Mouse (Mus musculus): ENCODE data around the gene Cbwd1.

Cbwd1 gene

DNA sequence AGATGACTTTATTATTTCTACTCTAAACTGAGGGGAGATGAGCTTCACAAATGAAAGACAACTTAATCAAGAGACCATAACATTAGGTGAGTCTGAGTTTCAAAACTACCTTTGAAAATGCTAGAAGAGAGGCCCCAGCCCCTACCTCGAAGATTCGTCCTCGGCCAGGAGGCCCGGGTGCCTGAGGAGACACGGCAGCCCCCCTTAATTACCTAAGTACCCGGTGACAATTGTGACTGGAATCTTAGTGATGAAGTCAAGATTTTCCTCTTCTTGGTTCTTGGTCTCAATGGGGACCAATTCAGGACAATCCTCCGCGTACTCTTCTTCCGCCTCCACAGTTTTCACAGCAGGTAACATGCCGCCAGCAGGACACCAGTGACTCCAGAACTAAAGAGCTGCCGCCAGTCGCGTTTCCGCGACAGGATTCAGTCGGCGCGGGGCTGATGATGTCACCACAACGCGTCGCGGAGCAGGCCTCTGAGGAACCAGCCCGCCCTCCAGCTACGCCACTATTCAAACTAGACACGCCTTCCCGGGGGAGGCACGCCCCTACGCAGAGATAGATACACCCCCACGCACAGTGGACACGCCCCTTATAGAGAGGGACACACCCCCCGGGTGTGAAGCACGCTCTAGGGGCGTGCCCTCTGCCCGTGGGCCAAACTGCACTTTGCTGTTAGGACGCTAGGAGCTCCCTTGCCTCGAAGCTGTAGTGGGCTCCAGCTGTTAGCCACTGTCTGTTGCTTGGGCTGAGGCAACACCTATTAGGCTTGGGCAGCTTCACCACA, at the start of gene Cbwd1:
Gene Cbwd1 (minus strand): TSS at position 439 of the 791 bp plus-strand sequence.
- DNase-seq: peak; percentile 98

DNA sequence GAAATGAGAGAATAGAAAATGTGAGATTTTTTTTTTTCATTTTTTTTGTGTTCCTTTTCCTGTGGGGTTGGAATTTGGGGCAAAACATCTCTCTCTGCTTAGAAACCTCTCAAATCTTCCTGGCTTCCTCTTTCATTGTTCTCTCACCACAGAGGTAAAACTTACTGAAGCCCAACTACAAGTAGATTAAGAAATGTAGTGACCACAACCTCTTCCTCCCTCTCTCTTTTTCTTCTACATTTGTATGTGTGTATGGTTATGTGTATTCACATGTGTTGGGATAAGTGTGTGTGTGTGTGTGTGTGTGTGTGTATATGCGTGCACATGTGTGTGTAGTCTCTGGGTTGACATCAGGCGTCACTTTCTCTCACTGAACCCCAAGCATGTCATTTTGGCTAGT, 47.1 kb upstream of the Cbwd1 start:
- DNase-seq: no peak

DNA sequence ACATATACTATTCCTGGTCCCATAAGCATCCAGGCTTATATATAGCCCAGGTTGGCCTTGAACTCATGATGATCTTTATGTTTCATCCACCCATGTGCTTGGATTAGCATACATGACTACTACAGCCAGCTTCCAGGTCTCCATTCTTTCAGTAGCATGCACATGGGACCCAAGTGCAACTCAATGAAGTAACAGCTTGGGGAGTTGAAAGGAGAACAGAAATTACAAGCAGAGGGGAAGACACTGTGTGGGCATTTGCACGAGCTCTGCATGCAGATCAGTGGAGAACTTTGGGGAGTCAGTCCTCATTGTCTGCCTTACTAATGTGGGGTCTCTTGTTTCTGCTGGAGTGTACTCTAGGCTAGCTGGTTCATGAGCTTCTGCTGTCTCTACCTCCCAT, 45.3 kb upstream of the Cbwd1 start:
- DNase-seq: no peak

DNA sequence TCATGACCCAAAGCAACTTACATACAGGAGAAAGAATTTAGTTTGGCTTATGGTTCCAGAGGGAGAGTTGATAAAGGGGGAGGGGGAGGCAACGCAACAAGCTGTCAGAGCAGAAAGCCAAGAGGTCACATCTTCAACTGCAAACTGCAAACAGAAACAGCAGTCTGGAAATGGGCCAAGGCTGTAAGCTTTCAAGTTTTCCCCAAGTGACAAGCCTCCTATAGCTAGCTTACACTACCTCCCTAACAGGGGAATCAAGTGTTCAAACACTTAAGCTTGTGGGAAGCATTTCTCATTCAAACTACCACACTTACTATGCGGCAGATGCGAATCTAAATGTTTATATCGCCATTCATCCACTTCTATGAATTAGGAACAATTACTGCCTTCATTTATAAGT, 42.4 kb upstream of the Cbwd1 start:
- DNase-seq: peak; percentile 48

DNA sequence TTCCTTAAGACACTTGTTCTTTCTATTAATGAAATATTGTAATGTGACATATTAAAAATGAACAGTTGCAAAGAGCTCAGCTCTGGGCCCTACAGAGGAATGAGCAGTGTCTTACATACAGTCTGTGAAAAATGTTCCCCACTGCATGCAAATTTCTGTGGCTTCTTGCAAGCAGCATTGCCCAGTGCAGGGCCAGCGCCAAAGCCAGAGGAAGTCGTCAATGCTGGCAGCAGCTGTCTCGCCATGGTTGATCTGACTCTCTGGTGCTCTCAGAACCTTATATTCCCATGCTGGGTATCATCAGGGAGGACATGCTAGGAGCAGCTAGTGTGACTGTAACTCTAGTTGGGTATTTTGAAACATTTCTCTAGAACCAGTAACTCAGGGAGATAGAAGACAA, 41.4 kb upstream of the Cbwd1 start:
- no peak for DNase-seq

DNA sequence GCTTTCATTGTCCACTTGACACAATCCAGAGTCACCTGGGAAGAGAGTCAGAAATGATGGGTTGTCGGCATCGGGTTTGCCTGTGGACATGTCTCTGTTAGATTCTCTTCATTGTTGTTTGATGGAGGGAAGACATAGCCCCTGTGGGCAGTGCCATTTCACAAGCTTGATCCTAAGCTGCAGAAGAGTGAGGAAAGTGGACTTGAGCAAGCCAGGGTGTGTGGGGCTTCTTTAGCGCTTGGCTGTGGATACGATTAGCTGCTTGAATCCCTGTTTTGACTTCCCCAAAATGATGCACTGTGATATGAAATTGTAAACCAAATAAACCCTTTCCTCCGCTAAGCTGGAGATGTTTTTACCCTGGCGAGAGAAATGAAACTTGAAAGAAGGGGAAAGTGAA, 40.6 kb upstream of the Cbwd1 start:
- DNase-seq: no peak

DNA sequence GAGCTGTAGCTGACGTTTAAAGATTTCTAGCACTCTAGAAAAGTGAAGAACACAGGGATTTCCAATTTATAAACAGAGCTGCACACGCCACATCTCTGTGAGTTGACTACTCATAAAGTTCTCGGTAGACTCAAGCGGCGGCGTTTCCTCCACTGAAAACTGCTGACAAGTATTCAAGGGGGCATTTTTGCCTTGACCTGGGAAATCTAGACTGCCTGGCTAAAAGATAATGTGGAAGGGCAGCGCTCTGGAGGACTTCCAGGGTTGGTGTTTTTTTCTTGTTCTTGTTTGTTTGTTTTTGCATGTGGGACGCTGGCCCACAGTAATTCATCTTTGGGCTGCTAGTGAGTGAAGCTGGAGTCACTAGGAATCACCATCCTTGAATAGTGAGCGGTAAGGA, 38.7 kb upstream of the Cbwd1 start:
- peak; percentile 26 for DNase-seq

DNA sequence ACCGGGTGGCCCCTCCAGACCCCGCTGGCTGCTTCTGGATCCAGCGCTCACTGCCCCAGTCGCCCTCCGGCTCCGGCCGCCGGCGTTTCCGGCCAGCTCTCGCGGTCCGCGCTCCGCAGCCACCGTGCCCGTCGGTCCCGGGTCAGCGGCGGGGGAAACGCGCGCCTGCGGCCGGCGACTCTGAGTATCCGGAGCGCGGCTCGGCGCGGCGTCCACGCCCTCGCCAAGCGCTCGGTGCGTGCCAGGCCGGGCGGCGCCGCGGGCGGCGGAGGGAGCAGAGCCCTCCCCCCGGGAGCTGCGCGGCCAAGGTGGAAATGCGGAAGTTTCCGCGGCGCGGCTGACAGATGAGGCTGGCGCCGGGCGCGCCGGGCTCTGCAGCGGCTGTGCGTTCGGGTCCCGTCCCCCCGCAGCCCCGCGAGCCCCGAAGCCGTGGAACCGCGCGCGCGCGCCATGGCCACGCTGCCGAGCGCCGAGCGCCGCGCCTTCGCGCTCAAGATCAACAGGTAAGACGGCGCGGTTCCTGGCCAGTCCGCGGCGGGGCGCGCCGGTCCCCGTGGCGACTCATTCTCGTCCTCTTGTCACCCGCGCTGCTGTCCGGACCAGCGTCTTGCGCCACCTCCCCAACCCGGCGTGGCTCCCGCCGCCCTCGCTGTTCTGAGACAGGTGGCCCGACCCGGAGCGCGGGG, 37.9 kb upstream of the Cbwd1 start, which contains the start of gene Dock8:
Gene Dock8 (plus strand): TSS at position 334 of the 686 bp plus-strand sequence.
- peak; percentile 83 for DNase-seq

DNA sequence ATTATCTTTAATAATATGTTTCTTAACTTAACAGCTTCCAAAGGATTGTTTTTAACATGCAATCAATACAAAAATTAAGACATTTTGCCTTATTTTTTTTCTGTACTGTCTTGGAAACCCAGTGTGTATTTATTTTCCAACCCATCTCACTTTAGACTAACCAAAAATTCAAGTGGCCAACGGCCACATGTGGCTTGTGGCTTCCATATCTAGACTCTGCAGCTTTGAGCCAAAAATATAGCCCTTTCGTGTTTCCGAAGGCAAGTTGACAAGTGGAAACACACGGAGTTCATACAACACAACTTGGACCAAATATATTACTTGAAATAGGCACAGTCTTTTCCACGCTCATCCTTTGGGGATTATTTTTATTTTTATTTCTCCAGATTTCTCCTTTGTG, 37.2 kb upstream of the Cbwd1 start:
- DNase-seq: no peak

DNA sequence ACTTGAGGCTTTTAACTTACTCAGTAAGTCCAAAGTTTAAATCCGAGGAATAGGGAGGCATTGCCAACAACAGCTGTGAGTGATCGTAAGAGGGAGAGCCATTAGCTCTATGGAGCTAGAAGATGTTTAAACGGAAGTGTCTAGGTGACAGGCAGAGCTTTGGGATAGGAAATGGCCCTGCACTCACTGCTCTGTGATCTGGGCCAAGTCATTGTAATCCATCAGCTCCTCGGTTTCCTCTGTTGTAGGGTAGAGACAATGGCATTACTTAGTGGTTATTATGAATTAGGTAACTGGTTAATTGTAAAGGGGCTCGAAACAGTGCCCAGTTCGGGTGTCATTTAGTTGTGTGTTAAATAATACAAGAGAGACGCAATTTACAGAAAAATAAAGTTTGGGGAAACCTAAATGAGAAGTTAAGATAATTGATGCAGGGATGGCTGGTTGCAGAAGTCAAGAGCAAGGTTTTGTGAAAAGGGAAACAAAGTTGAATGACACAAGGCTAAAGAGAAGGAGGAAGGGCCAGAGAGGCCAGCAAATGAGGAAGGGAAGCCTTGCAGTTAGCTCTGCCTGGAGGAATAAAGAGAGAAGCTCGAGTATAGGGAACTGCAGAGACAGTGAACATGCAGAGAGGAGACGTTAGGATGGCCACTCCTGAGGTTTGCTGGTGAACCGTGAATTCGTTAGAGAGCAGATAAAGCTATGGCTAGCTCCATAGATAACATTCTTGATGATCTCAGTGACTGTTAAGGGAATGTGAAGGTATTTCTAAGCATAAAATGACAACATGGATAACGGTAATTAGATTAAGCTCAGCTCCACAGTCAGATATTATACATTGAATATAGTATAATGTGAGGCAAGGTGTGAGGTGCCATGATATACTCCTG, 35.6 kb upstream of the Cbwd1 start:
- no peak for DNase-seq

DNA sequence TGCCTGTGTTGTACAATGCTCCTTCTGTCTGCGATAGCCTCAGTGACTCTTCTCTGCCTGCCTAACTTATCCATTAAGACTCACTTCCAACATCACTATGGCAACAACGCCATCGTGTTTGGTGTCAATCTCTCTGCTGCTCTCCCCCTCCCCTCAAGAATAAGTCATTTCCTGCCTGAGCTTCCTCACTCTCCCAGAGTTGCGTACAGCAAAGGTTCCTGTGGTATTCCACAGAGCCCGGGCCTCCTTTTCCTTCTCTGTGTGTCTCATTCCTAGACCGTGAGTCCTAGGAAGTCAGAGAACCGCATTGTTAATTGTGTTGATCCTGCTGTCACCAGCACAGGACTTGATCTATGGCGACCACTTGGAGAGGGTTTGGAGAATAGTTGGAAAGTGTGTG, 33.5 kb upstream of the Cbwd1 start:
- no peak for DNase-seq

DNA sequence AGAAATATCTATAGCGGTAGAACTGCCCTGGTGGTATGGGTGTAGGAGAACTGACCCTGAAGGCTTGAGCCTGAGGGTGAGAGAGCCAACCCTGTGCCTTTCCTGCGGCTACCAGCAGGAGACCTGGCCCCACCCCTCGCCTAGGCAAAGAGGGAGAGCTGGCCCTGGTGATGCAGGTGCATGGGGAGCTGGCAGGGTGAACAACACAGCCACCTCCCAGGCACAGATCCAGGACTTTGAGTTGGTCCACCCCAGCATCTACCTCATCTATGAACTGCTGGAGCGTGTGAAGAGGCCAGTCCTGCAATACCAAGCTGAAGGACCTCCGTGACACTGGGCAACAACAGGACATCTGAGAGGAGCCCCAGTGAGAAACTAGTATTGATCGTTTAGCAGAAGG, 32.1 kb upstream of the Cbwd1 start:
- peak; percentile 31 for DNase-seq

DNA sequence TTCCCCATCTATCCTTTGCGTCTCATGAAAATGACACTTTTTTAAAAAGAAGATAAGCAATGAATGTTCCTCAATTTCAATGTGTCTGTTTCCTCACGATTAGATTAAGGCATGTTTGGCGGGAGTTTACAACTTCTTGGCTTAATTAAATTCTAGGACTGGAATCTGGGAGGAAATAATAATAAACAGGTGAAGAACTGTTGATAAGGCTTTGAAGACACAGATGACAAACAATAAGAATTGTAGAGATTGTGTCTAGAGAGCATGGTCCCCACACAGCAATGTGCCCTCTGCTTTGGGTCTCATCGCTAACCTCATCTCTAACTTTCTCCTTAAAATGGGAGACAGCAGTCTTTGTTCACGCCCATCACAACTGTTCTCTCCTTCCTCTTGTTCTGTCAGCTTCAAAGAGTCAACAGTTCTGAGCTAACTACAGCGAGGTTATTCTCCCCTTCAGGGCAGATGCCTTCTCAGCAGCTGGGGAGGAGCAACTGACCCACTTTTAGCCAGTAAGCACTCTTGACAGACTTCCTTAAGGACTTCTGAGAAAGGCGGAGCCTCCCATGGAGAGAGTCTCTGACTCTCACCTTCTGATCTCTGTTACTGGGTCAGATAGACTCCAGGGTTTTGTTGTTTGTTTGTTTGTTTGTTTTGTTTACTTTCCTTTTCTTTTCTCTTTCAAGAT, 28.9 kb upstream of the Cbwd1 start:
- DNase-seq: peak; percentile 70

DNA sequence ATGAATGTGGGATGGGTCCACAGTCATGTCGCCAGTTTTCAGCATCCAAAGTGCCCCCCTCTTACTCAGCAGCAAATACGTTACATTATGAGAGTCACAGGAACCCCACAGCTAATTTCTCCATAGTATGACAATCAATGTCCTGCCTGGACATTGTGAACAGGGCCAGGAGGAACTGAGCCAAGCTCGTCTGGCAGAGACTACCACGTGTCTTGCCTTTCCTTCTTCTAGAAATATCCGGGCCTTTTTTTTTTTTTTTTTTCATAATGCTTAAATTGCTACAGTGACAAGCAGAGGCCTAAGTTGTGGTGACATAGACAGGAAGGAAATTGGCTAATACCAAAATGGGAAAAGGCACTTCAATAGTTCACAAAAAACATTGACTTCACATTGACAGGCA, 27.4 kb upstream of the Cbwd1 start:
- DNase-seq: no peak

DNA sequence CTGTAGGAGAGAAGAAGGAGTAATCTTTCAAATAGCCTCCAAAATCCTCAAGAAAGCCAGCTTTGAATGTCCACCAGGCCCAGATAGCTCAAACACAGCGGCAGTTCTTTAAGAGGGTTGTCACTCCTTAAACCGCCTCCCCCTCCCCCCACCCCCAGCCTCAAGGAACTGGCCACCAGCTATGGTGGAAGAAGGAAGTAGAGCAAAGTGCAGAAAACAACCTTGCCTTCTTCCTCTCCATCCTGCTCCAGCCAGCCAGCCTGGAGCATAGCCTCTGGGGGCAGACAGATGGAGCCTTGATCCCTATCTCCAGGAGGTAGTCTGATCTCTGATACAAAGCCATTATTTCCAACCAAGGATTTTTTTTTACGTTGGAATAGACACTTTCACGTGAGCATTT, 25.9 kb upstream of the Cbwd1 start:
- no peak for DNase-seq

DNA sequence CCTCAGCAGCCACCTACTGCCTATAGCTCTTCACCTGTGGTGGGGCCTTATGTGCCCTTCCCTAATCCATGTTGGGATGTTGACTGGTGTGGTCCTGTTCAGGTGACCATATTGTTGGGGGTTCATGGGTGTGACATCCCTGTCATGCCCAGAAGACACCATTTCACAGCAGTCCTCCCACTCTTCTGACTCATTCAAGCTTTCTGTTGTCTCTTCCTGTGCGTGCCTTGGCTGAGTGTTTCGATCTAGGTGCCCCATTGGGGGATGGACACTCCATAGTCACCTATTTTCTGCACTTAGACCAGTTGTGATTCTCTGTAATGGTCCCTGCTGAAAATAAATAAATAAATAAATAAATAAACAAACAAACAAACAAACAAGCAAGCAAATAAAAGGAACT, 23.6 kb upstream of the Cbwd1 start:
- DNase-seq: no peak

DNA sequence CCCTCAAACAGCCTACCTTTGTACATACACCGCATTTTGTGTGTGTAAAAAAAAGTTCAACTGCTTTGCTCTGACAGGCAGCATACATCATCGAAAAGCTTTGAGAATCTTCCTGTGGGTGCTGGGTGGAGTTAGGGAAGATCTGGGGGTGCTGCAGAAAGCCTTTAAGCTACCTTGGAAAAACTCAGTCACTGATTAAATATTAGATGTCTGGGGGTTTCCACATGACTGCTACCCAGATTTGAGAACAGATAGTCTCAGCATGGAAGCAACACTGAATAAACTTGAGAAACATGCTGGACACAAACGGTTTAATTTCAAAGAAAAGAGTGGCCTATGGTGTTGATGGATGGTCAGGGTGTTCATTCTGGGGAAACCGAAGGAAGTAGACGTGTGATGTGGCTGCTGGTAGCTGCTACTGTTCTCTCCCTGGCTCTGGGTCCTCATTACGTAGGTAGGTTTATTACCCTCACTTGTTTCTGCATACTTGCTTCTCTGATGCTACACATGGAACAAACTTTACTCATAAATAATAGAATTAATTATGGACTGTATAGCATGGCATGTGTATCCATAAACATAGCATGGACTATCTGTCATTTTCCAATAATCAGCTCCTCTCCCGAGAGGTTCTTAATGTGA, 22.6 kb upstream of the Cbwd1 start:
- no peak for DNase-seq

DNA sequence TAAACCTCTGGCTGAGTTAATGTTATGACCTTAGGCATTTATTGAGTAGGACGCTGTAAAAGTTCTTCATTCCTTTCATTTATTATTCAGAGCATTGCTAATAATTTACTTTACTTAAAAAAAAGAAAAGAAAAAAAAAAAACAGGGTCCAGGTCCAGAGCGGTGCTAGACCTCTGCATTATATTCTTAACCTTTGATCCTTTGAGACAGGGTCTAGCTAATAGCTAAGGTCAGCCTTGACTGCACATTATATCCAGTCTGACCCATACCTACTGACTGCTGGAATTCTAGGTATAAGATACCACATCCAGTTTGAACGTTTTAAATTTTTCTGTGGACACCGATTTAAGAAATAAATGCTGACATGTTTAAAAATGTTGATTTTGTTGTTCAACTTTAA, 21.6 kb upstream of the Cbwd1 start:
- no peak for DNase-seq

DNA sequence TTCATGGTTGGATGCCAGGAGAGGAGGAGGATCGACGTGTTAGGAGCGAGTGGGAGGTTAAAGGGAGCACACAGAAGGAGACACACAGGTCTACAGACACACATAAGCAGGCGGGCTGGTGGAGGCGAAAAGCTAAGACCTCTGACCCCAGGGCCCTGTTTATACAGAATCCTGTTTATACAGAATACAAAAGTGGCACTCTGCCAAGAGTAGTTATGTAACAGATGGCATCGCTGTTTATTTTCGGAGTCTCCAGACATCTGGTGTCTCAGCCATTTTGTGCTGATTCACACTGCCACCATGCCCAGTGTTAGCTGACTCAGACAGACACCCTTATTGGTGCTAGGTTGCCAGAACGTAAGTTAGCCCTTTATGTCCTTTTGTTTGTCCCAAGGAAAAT, 19.9 kb upstream of the Cbwd1 start:
- no peak for DNase-seq

DNA sequence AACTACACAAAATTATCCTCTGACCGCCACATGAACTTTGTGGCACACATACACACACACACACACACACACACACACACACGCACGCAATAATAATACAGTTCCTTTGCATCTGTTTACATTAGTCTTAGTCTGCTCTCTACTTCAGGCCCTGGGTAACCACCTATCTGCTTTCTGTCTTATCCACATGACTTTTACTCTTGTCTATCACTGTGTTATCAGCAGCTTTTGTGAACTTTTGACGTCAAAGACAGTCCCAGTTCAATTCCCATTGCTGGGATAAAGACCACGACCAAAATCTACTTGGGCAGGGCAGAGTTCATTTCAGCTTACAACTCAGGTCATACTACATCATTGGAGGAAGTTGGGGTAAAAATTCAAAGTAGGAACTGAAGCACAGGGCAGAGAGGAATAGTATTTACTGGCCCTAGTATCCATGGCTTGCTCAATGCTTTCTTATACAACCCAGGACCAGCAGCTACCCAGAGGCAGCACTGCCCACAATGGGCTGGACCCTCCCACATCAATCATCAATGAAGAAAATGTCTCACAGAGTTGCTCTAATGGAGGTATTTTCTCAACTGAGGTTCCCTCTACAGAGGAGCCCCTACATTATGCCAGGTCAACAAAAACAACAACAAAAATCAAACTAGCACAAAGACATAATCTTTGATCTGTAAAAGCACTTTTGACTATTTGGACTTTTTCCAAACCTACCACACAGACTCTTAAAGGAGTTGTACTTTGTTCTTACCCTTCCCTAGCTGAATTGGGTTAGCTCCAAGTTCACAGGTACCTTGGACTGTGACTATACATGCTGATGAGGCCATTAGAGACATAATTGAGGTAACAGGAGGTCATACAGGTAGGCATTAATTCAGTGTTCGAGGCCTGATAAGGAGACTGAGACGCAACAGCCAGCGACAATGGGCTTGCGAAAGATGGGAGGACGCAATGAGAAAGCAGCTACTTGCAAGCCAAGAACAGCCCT, 17.7 kb upstream of the Cbwd1 start:
- DNase-seq: no peak

DNA sequence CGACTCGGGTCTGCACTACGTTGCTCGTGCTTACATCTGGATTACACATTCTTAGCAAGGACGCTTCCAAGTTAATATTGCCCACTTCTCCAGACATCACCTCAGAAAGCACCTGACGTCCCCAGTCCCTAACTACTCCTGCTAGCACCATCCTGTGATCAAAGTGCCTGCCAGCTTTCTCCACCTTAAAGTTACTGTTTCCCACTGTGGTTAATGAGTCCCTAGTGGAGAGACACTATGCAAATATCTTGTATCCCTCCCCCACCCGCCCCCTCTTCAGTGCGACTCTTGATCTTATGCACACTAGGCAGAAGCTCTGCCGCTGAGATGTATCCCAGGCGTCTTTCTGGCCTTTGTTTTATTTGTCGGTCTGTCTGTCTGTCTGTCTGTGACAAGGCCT, 16.6 kb upstream of the Cbwd1 start:
- DNase-seq: no peak
